ENCODE assay signal across 8 mouse cellular contexts in the genomic region with DNA sequence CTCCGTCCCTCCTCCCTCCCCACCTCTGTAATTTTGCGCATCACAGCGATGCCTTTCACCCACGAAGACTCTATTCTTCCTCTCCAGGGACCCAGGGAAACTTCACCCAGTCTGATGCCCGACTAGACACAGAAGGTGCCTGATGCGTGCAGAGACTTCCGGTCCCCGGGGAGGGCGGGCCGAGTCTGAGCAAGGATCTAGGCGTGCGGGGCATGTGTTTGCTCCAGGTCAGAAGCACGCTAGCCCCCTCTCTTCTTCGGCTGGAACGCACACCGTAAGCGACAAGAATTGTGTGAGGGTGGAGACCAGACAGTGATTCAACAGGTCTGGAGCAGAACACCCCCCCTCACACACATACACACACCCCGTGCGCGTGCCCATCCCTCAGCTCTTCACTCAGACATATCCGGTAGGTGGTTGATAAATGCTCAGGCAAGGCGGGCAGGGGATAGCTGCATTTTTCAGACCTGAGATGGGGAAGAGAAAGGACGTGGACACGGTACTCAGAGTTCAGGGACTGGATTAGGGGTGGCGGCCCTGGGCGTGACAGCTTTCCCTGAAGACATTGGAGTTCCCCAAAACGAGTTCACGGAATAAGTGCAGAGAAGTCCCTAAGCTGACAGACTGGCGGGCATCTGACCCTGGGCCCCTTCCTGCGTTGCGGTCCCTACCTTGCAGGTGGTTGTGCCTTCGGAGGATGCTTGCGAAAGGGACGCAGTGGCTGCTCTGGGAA. TPM values are rescaled to one million over a fixed set of nuclear protein-coding genes. Genes with fewer than 3 reads are reported as not detected.
A peak's percentile ranks its signal among the peaks of the same experiment; 100 is the strongest.
DNase-seq lines count a peak whose midpoint lies in the region; ATAC-seq and TF ChIP-seq lines count a peak whose summit lies in the region.

No protein-coding gene starts in this region.

- no peak for TF ChIP-seq CTCF in E14TG2a.4 (conservative IDR thresholded peaks at IDR 0.05; ENCODE audit: low read length)

- peaks cover 65% of the 10 kb centered on the region for H3K36me3 ChIP-seq in E14TG2a.4 (ENCODE audit: insufficient read depth, low read length)
- H3K36me3 ChIP-seq in forebrain, embryonic 11.5 days (ENCODE audit: control insufficient read depth, insufficient read depth, low read length), result peaks cover 2% of the 10 kb centered on the region; the same call in 1 of the 2 replicates
- peaks cover 52% of the 10 kb centered on the region for H3K36me3 ChIP-seq in kidney, embryonic 15.5 days

- intact Hi-C loops in left cerebral cortex, postnatal 10 days (cut with DNase I), result no loop called here

- no peak for ATAC-seq in forebrain, embryonic 11.5 days (replicated peaks; ENCODE audit: low FRiP score)
- no peak for ATAC-seq in kidney, embryonic 15.5 days (replicated peaks; ENCODE audit: low FRiP score)

- 3% methylated on average over 34 of the region's 34 CpGs for WGBS in forebrain, embryonic 11.5 days
- 2% methylated on average over 34 of the region's 34 CpGs for WGBS in kidney, embryonic 15.5 days

- peak overlapping the region; percentile 40 for H3K9ac ChIP-seq in forebrain, embryonic 11.5 days (ENCODE audit: low read length)
- peak overlapping the region; percentile 53 for H3K9ac ChIP-seq in kidney, embryonic 15.5 days

- H3K27ac ChIP-seq in forebrain, embryonic 11.5 days (ENCODE audit: low read depth, low read length), result no peak overlapping the region
- peak overlapping the region; percentile 87 for H3K27ac ChIP-seq in kidney, embryonic 15.5 days

- DNase-seq in A20 (ENCODE audit: low read depth, low spot score), result peak; percentile 88
- no peak for DNase-seq in forebrain, embryonic 11.5 days (ENCODE audit: low spot score)
- peak; percentile 68 to 69 for DNase-seq in lung, postnatal 4 days
- DNase-seq in spleen, postnatal 4 days (ENCODE audit: low spot score in 2 of 2), result peak; percentile 74 to 86
- no peak for DNase-seq in urinary bladder, adult 2 months (ENCODE audit: low spot score)
- no peak for DNase-seq in left cerebral cortex, postnatal 10 days (ENCODE audit: extremely low spot score in 1 of 2, low spot score in 2 of 2)

- H3K4me2 ChIP-seq in forebrain, embryonic 11.5 days (ENCODE audit: low read depth, low read length, severe bottlenecking), result peak overlapping the region; percentile 46
- peak overlapping the region; percentile 96 for H3K4me2 ChIP-seq in kidney, embryonic 15.5 days

- H3K4me3 ChIP-seq in E14TG2a.4 (replicated peaks; ENCODE audit: low read length), result peak overlapping the region; percentile 80
- H3K4me3 ChIP-seq in forebrain, embryonic 11.5 days (ENCODE audit: low read depth, low read length), result peak overlapping the region; percentile 17
- peak overlapping the region; percentile 53 for H3K4me3 ChIP-seq in kidney, embryonic 15.5 days (replicated peaks)

- H3K27me3 ChIP-seq in E14TG2a.4 (ENCODE audit: insufficient read depth, low read length), result peaks cover 8% of the 10 kb centered on the region; the same call in 1 of the 2 replicates
- no peaks in the 10 kb centered on the region for H3K27me3 ChIP-seq in forebrain, embryonic 11.5 days (ENCODE audit: control insufficient read depth, insufficient read depth, low read length)
- no peaks in the 10 kb centered on the region for H3K27me3 ChIP-seq in kidney, embryonic 15.5 days

- H3K4me1 ChIP-seq in E14TG2a.4 (replicated peaks; ENCODE audit: low read depth, low read length), result peaks cover 96% of the 10 kb centered on the region
- H3K4me1 ChIP-seq in forebrain, embryonic 11.5 days (replicated peaks; ENCODE audit: control insufficient read depth, insufficient read depth, low read length), result peaks cover 7% of the 10 kb centered on the region
- peaks cover 45% of the 10 kb centered on the region for H3K4me1 ChIP-seq in kidney, embryonic 15.5 days

- H3K9me3 ChIP-seq in E14TG2a.4 (ENCODE audit: low read length), result no peaks in the 10 kb centered on the region
- no peaks in the 10 kb centered on the region for H3K9me3 ChIP-seq in forebrain, embryonic 11.5 days (ENCODE audit: control insufficient read depth, low read length)
- H3K9me3 ChIP-seq in kidney, embryonic 15.5 days (replicated peaks), result no peaks in the 10 kb centered on the region

RNA-seq across cellular contexts. Expression of a gene that starts 5.3 kb away (rescaled TPM):
- 31.0 and 34.1 TPM in 2 replicates for polyA plus RNA-seq in forebrain, embryonic 11.5 days (2014; fragmentation: Nextera tagmentation; extraction: Ambion mirVana)
- polyA plus RNA-seq in kidney, embryonic 15.5 days (2015; fragmentation: Nextera tagmentation; extraction: Ambion mirVana), result 46.1 and 48.1 TPM in 2 replicates
- polyA plus RNA-seq in urinary bladder, adult 2 months (2012; rRNA removed), result 38.2 and 41.9 TPM in 2 replicates
- total RNA-seq in left cerebral cortex, postnatal 10 days (2021), result 10 to 100 TPM; 35.8 to 37.1 TPM

RNA-seq across cellular contexts. Expression of a gene that starts 10.5 kb away (rescaled TPM):
- polyA plus RNA-seq in forebrain, embryonic 11.5 days (2014; fragmentation: Nextera tagmentation; extraction: Ambion mirVana), result 58.9 and 61.6 TPM in 2 replicates
- polyA plus RNA-seq in kidney, embryonic 15.5 days (2015; fragmentation: Nextera tagmentation; extraction: Ambion mirVana), result 58.0 and 66.9 TPM in 2 replicates
- 57.3 and 66.0 TPM in 2 replicates for polyA plus RNA-seq in urinary bladder, adult 2 months (2012; rRNA removed)
- total RNA-seq in left cerebral cortex, postnatal 10 days (2021), result 100 to 1,000 TPM; 173 TPM

RNA-seq across cellular contexts. Expression of a gene that starts 11.5 kb away (rescaled TPM):
- polyA plus RNA-seq in forebrain, embryonic 11.5 days (2014; fragmentation: Nextera tagmentation; extraction: Ambion mirVana), result 42.7 and 49.7 TPM in 2 replicates
- 15.5 and 18.6 TPM in 2 replicates for polyA plus RNA-seq in kidney, embryonic 15.5 days (2015; fragmentation: Nextera tagmentation; extraction: Ambion mirVana)
- 34.1 and 35.3 TPM in 2 replicates for polyA plus RNA-seq in urinary bladder, adult 2 months (2012; rRNA removed)
- total RNA-seq in left cerebral cortex, postnatal 10 days (2021), result 100 to 1,000 TPM; 756 to 791 TPM

RNA-seq across cellular contexts. Expression of a gene that starts 38.9 kb away (rescaled TPM):
- 15.9 and 17.4 TPM in 2 replicates for polyA plus RNA-seq in forebrain, embryonic 11.5 days (2014; fragmentation: Nextera tagmentation; extraction: Ambion mirVana)
- polyA plus RNA-seq in kidney, embryonic 15.5 days (2015; fragmentation: Nextera tagmentation; extraction: Ambion mirVana), result 12.9 and 18.1 TPM in 2 replicates
- 19.5 and 19.7 TPM in 2 replicates for polyA plus RNA-seq in urinary bladder, adult 2 months (2012; rRNA removed)
- 100 to 1,000 TPM; 115 to 117 TPM for total RNA-seq in left cerebral cortex, postnatal 10 days (2021)

RNA-seq across cellular contexts. Expression of a gene that starts 42.2 kb away (rescaled TPM):
- not detected in 2 replicates for polyA plus RNA-seq in forebrain, embryonic 11.5 days (2014; fragmentation: Nextera tagmentation; extraction: Ambion mirVana)
- polyA plus RNA-seq in kidney, embryonic 15.5 days (2015; fragmentation: Nextera tagmentation; extraction: Ambion mirVana), result 0.09 and 0.12 TPM in 2 replicates
- 0.58 and 0.94 TPM in 2 replicates for polyA plus RNA-seq in urinary bladder, adult 2 months (2012; rRNA removed)
- under 1 TPM; 0.13 to 0.28 TPM for total RNA-seq in left cerebral cortex, postnatal 10 days (2021)

Comparison
In these comparisons a context has a peak if more than half of its experiments do, and no peak if none do; other contexts are left out.
1. DNase-seq: peak in A20 (single experiment), lung, postnatal 4 days (2 of 2) and spleen, postnatal 4 days (2 of 2); none in forebrain, embryonic 11.5 days (single experiment), urinary bladder, adult 2 months (single experiment) and left cerebral cortex, postnatal 10 days (0 of 2).
2. H3K4me3 ChIP-seq: peak in every context shown above with its lines; median percentile 80 in E14TG2a.4; 53 in kidney, embryonic 15.5 days; 17 in forebrain, embryonic 11.5 days.